Mouse (Mus musculus) megakaryocyte, embryonic 14.5 days (primary cell): Measurements from ENCODE around the gene Parp8.

Source experiments
- FLI1 ChIP-seq: IDR thresholded peaks from 2 replicates; pipeline ENCODE4 v1.6.1; 2012; ENCODE audit warnings: low read length, inconsistent platforms, mixed read lengths
- GATA1 ChIP-seq: IDR thresholded peaks from 3 replicates; pipeline ENCODE4 v1.6.1; 2012; ENCODE audit warnings: mixed read lengths, low read length, inconsistent platforms, borderline replicate concordance

DNA sequence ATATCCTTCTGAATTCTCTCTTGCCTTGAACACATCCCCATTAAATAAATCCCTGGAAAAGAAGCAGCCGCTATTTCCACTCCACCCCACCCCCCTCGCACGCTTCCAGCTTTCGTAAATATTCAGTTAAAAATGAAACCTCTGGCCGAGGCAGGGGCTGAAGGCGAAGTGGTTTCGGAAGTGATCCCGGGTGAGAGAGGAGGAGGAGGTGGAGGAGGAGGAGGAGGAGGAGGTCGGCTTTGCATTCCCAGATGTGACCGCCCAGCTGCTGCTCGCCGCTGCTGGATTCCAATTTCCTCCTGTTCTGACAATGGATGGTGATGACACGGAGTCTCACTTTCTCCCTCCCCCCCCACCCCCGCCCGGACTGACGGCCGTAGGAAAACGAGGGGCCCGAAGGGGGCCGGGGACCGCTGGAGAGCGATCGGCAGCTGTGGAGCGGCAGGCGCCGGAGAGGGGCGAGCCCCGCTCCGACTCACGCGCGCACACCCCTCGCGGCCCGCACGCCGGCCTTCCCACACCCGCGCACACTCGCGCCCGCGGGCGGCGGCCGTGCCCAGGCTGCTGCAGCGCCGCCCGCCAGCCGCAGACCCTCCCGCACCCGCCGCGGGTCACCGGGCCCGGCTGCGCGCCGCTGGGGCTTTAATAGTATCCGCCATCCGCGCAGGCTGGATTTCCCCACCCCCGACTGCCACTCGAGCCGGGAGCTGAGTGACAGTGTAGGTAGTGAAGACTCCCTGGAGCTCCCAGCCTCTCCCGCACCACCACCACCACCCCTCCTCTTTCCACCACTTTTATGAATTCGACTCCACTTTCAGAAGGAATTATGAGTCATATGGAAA lies at the start of gene Parp8:
- TF ChIP-seq GATA1 = no peak
- no peak for TF ChIP-seq FLI1
